Mouse (Mus musculus): ENCODE results near the gene Eif2s3x.

- TF ChIP-seq CTCF (IDR thresholded peaks at IDR 0.05; ENCODE audit: borderline replicate concordance, insufficient read depth, low read depth, low read length): no peak
- no peak for TF ChIP-seq POLR2A (IDR thresholded peaks at IDR 0.05; ENCODE audit: borderline replicate concordance, insufficient read depth, low read length)
Measured at GRCm38 (mm10) chrX:94140080-94140479, 72.6 kb downstream of the Eif2s3x start.
